Mouse (Mus musculus): ENCODE data around the gene 1700025F22Rik. TPM values are rescaled to one million over a fixed set of nuclear protein-coding genes. Genes with fewer than 3 reads are reported as not detected.
"Not testable (repeated sequence)": the region's sequence is repeated elsewhere in the genome, so short reads cannot be mapped to it uniquely, and the experiment has no call there.

Gene 1700025F22Rik
- not detected for total RNA-seq (2022)

GRCm38 (mm10) chr19:11165172-11165571 lies at the start of gene 1700025F22Rik:
1700025F22Rik (minus strand) TSS chr19:11165320.
- no peak for DNase-seq (ENCODE audit: low spot score in 2 of 2)

DNA sequence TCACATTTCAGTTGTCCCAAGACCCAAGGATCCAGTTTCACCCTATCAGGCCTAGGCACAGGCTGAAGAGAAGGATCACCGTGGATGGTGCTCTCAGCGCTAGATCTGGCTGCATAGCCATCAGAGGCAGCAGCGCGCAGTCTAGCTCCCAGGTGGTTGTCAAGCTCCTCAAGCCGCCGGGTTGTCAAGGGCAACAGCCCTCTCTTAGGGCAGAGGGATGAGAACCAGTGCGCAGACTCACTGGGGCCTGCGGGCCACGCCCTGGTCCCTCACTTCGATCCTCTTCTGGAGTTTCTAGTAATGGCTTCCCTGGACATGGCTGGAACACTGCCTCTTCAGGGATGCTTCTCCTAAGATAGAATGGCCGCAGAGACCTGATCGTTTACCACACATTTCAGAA lies 31.4 kb upstream of the 1700025F22Rik start, which contains the start of gene Ms4a13:
Gene Ms4a13, minus strand, starts transcription at position 192 of the 400 bp plus-strand sequence.
- DNase-seq (ENCODE audit: low spot score in 2 of 2): no peak

- no peak for DNase-seq (ENCODE audit: low spot score in 2 of 2)
Measured at GRCm38 (mm10) chr19:11192552-11192951, 27.4 kb upstream of the 1700025F22Rik start.

DNA sequence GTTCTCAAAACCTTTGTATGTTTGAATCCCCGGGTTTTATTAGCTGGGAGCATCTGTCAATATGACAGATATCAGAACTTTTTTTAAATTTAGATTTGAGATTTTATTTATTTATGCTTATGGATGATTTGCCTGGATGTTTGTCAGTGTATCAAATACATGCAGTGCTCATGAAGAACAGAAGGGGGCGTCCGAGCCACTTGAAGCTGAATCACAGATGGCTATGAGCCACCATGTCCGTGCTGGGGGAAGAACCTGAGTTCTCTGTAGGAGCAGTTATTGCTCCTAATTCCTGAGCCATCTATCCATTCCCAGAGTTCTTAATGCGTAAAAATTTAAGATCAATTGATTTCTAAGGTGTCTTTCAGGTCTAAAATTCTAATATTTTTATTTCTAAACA lies 19.0 kb upstream of the 1700025F22Rik start:
- DNase-seq (ENCODE audit: low spot score in 2 of 2): peak in 1 of 2 experiments; percentile 17

GRCm38 (mm10) chr19:11177464-11177863 lies 12.3 kb upstream of the 1700025F22Rik start:
- DNase-seq (ENCODE audit: low spot score in 2 of 2): no peak

- not testable (repeated sequence) for DNase-seq (ENCODE audit: low spot score in 2 of 2)
Measured at GRCm38 (mm10) chr19:11157890-11158289, 7.2 kb downstream of the 1700025F22Rik start.

- DNase-seq (ENCODE audit: low spot score in 2 of 2): no peak
Measured at GRCm38 (mm10) chr19:11135336-11135735, 29.8 kb downstream of the 1700025F22Rik start.

DNA sequence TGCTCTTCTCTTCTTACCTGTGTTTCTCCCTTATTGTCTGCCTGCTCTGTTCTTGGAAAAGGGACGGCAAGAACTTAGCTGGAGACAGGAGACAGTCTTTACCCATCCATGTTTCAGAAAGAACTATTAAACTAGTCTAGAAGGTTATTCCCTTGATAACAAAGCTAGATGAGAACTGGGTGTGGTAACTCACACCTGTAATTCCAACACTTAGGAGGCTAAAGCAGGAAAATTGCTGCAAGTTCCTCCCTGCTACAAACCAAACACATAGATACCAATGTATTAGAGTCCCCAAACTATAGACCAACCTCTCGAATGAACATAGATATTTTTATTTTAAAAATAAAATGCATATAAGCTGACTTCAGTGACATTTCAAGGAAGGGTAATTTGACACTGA lies 30.3 kb downstream of the 1700025F22Rik start:
- no peak for DNase-seq (ENCODE audit: low spot score in 2 of 2)

- not testable (repeated sequence) for DNase-seq (ENCODE audit: low spot score in 2 of 2)
Measured at GRCm38 (mm10) chr19:11130776-11131175, 34.3 kb downstream of the 1700025F22Rik start, which contains the start of gene 1700017D01Rik. 1700017D01Rik (minus strand) TSS chr19:11130876.

- no peak for DNase-seq (ENCODE audit: low spot score in 2 of 2)
Measured at GRCm38 (mm10) chr19:11129702-11130101, 35.4 kb downstream of the 1700025F22Rik start.

GRCm38 (mm10) chr19:11121016-11121420 lies 44.1 kb downstream of the 1700025F22Rik start:
- not testable (repeated sequence) for DNase-seq (ENCODE audit: low spot score in 2 of 2)

DNA sequence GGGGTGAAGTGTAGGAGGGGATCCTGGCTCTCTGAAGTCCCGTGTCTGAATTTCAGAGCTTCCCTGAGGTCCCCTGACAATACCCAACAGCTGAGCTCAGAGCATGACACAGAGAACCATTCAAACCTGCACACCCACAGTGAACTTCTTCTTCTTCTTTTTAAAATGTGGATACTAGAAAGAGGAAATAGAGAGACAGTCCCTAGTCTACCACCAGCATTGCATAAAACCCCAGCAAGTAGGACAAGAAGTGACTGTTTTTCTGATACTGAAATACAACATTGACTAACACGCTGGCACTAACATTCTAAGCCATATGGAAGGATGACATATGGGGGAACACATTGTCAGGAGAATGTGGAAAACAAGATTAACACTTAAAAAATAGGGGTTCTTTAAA lies 45.8 kb downstream of the 1700025F22Rik start:
- peak in 1 of 2 experiments; percentile 5 for DNase-seq (ENCODE audit: low spot score in 2 of 2)

DNA sequence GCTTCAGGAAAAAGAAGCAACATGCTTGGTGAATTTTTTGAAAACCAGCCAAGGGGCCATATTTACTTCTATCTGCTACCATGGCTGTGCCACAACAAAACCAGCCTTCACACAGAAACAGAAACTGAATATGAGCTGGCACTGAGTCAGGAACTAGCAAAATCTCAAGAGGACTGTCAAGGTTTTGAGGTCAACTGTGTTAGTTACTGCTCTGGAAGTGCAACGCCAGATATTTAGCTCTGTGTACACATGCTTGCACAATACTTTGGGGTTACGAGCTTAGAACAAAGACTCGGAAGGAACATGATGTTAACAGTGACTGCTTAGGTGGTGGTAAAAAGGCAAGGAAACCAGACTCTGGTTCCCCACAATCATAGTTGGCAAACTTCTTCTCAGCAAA lies 57.4 kb downstream of the 1700025F22Rik start:
- no peak for DNase-seq (ENCODE audit: low spot score in 2 of 2)

DNA sequence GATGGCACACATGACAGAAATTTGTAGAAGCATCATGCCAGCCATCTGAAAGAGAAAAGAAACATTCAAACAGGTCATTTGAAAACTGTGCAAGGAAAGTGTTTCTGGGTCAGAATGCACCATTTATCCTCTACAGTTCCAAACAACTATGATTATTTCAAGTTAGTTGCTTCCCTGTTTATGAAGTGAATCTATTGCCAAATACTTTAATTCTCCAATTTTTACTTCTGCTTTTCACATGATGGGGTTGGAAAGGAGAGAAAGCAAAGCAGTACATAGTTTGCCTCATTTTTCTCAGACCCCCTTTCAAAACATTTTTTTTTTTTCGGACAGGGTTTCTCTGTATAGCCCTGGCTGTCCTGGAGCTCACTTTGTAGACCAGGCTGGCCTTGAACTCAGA lies 63.2 kb downstream of the 1700025F22Rik start:
- no peak for DNase-seq (ENCODE audit: low spot score in 2 of 2)

GRCm38 (mm10) chr19:11098401-11098800 lies 66.7 kb downstream of the 1700025F22Rik start:
- no peak for DNase-seq (ENCODE audit: low spot score in 2 of 2)

DNA sequence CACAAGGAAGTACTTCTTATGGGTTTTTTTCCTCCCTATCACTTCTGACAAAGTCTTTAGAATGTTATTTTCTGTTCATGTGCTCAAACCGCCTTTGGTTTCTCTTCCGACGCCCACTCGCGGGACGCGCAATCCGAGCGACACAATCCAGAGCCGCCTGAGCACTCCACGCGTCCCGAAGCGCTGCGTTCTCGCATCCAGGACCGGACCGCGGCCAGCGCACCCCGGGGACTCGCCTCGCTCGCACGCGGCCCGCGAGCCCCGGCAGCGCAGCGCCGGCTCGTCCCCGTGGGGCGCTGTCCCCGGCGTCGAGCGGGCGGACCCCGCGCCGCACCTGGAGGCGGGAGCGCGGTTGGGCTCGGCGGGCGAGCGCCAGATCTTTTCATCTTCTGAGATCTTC lies 73.0 kb downstream of the 1700025F22Rik start:
- DNase-seq (ENCODE audit: low spot score in 2 of 2): not testable (repeated sequence)

Other genes with a start within 250 kb of the 1700025F22Rik start
- gene Zp1, start 244.7 kb downstream of the 1700025F22Rik start, total RNA-seq (2022): not detected
- under 1 TPM in 2 of 4 experiments, not detected in 2; 0.16 to 0.35 TPM for gene Ptgdr2, start 228.2 kb downstream of the 1700025F22Rik start, total RNA-seq (2022)
- 10 to 100 TPM in 2 of 4 experiments, 1 to 10 TPM in 2; 8.1 to 10.5 (median 9.8) TPM for gene Ccdc86, start 216.1 kb downstream of the 1700025F22Rik start, total RNA-seq (2022)
- gene Ms4a10, start 190.7 kb downstream of the 1700025F22Rik start, total RNA-seq (2022): not detected
- not detected for gene Ms4a15, start 172.1 kb downstream of the 1700025F22Rik start, total RNA-seq (2022)
- gene Ms4a18, start 147.3 kb downstream of the 1700025F22Rik start, total RNA-seq (2022): not detected
- not detected for gene Ms4a8a, start 84.2 kb downstream of the 1700025F22Rik start, total RNA-seq (2022)
- gene 1700017D01Rik, start 34.4 kb downstream of the 1700025F22Rik start, total RNA-seq (2022): not detected
- not detected for gene Ms4a13, start 31.4 kb upstream of the 1700025F22Rik start, total RNA-seq (2022)
- gene Ms4a12, start 67.1 kb upstream of the 1700025F22Rik start, total RNA-seq (2022): not detected
- under 1 TPM in 1 of 4 experiments, not detected in 3; 0.09 TPM for gene Ms4a1, start 100.9 kb upstream of the 1700025F22Rik start, total RNA-seq (2022)
- not detected for gene Ms4a5, start 118.6 kb upstream of the 1700025F22Rik start, total RNA-seq (2022)
- gene Ms4a14, start 149.1 kb upstream of the 1700025F22Rik start, total RNA-seq (2022): under 1 TPM in 1 of 4 experiments, not detected in 3; 0.10 TPM
- gene Ms4a7, start 170.8 kb upstream of the 1700025F22Rik start, total RNA-seq (2022): under 1 TPM in 2 of 4 experiments, not detected in 2; 0.18 to 0.50 TPM
- 1 to 10 TPM in 1 of 4 experiments, under 1 TPM in 3; 0.47 to 1.1 (median 0.67) TPM for gene Ms4a4a, start 210.2 kb upstream of the 1700025F22Rik start, total RNA-seq (2022)
- under 1 TPM in 1 of 4 experiments, not detected in 3; 0.82 TPM for gene Ms4a4c, start 239.4 kb upstream of the 1700025F22Rik start, total RNA-seq (2022)

All from layer of hippocampus, adult 8-10 months (tissue).